Mouse (Mus musculus) myocyte (in vitro differentiated cells): ENCODE measurements around the gene Itgae. TPM values are rescaled to one million over a fixed set of nuclear protein-coding genes. Genes with fewer than 3 reads are reported as not detected.

ENCODE experiments used
- H3K27me3 ChIP-seq: one replicate; pipeline ENCODE4 v1.6.1; 2011; ENCODE audit not compliant: control insufficient read depth, insufficient read depth, insufficient read length
- H3K36me3 ChIP-seq: one replicate; pipeline ENCODE4 v1.6.1; 2011; ENCODE audit not compliant: control insufficient read depth, insufficient read depth
- H3K4me2 ChIP-seq: one replicate; pipeline ENCODE4 v1.6.1; 2011; ENCODE audit warnings: low read depth, control low read depth
- H3K4me3 ChIP-seq: one replicate; pipeline ENCODE4 v1.5.1; 2011; ENCODE audit warnings: mild to moderate bottlenecking, control low read depth, moderate library complexity
- H3K79me2 ChIP-seq: one replicate; pipeline ENCODE4 v1.6.1; 2011; ENCODE audit not compliant: control insufficient read depth, insufficient read depth
- H3ac ChIP-seq: one replicate; pipeline ENCODE4 v1.6.1; 2011; ENCODE audit not compliant: control insufficient read depth, insufficient read length
- CEBPB ChIP-seq: IDR thresholded peaks from 2 replicates; pipeline ENCODE4 v1.6.1; 2011; ENCODE audit warnings: mild to moderate bottlenecking, moderate library complexity; ENCODE audit not compliant: poor library complexity, insufficient read depth, severe bottlenecking
- E2F4 ChIP-seq: IDR thresholded peaks from one replicate; pipeline ENCODE4 v1.6.1; 2011; ENCODE audit warnings: mild to moderate bottlenecking, control low read depth, moderate library complexity; ENCODE audit not compliant: insufficient read depth
- MAX ChIP-seq: IDR thresholded peaks from one replicate; pipeline ENCODE4 v1.6.1; 2011; ENCODE audit warnings: low read depth, mild to moderate bottlenecking, control low read depth
- MYOD1 ChIP-seq, 3 experiments: IDR thresholded peaks; one replicate each; pipeline ENCODE4 v1.6.1; 2011; ENCODE audit warnings: control low read depth in 2 of 3, low read depth in 2 of 3, mild to moderate bottlenecking in 2 of 3, moderate library complexity in 1 of 3; ENCODE audit not compliant: insufficient read length in 2 of 3, control insufficient read depth in 1 of 3
- MYOG ChIP-seq, 3 experiments: IDR thresholded peaks; one replicate each; pipeline ENCODE4 v1.6.1; 2011; ENCODE audit warnings: control low read depth in 2 of 3, low read depth in 2 of 3, mild to moderate bottlenecking in 2 of 3; ENCODE audit not compliant: insufficient read length in 2 of 3, control insufficient read depth in 1 of 3, insufficient read depth in 1 of 3
- POLR2A ChIP-seq: IDR thresholded peaks from one replicate; pipeline ENCODE4 v1.6.1; 2011; ENCODE audit warnings: low read depth, mild to moderate bottlenecking, control low read depth, moderate library complexity; ENCODE audit not compliant: insufficient read length
- POLR2AphosphoS2 ChIP-seq: IDR thresholded peaks from one replicate; pipeline ENCODE4 v1.6.1; 2011; ENCODE audit warnings: low read depth, control low read depth; ENCODE audit not compliant: insufficient read length
- REST ChIP-seq: IDR thresholded peaks from one replicate; pipeline ENCODE4 v1.6.1; 2011; ENCODE audit warnings: mild to moderate bottlenecking, control low read depth, moderate library complexity; ENCODE audit not compliant: insufficient read depth, insufficient read length
- SRF ChIP-seq: IDR thresholded peaks from one replicate; pipeline ENCODE4 v1.6.1; 2011; ENCODE audit warnings: low read depth; ENCODE audit not compliant: control insufficient read depth, insufficient read length
- TCF12 ChIP-seq: IDR thresholded peaks from one replicate; pipeline ENCODE4 v1.6.1; 2011; ENCODE audit warnings: mild to moderate bottlenecking, control low read depth; ENCODE audit not compliant: poor library complexity, insufficient read depth, severe bottlenecking
- TCF3 ChIP-seq: IDR thresholded peaks from one replicate; pipeline ENCODE4 v1.6.1; 2011; ENCODE audit warnings: low read depth, control low read depth; ENCODE audit not compliant: insufficient read length
- USF1 ChIP-seq: IDR thresholded peaks from one replicate; pipeline ENCODE4 v1.6.1; 2011; ENCODE audit warnings: low read depth, mild to moderate bottlenecking, control low read depth, moderate library complexity
- polyA plus RNA-seq: library from polyadenylated mRNA; unstranded; fragments of >200 nt; fragmentation: generic; extraction: Trizol; gene quantifications from one replicate; pipeline ENCODE4 v1.2.1, GENCODE M21; 2012; ENCODE audit warnings: missing spikeins

The Itgae gene
- polyA plus RNA-seq, 1 experiment, result 0.06 TPM

DNA sequence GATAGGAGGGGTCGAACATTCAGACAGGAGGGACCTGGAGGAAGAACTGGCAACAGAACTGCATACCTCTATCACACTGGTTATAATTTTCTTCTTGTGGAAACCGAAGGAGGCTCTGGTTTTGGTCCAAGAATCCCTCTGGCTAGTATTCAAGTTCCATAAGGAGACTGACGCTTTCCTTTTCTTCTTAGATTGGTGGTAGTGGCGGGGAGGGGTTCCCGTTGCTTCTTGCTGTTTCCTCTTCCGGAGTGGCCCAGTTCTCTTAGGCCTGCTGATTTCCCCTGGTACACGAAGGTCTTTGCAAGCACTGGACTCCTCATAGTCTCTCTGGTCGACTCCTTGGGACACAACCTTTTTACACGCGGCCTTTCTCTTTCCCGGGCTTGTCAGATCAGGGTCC is 46.7 kb downstream of the Itgae start:
- Histone ChIP-seq H3K27me3 (no peaks in the 10 kb centered on the region), H3K4me2 (peak overlapping the region; percentile 68), H3ac (peak overlapping the region; percentile 21), H3K79me2 (peaks cover 45% of the 10 kb centered on the region), H3K4me3 (peak overlapping the region; percentile 60), H3K36me3 (no peaks in the 10 kb centered on the region)
- TF ChIP-seq CEBPB (no peak), POLR2AphosphoS2 (no peak), POLR2A (no peak), TCF3 (no peak), MAX (no peak), TCF12 (no peak), MYOD1 (IDR thresholded peaks at IDR 0.05; ENCODE audit: control insufficient read depth in 1 of 3, insufficient read length in 2 of 3, low read depth in 2 of 3) (no peak)

DNA sequence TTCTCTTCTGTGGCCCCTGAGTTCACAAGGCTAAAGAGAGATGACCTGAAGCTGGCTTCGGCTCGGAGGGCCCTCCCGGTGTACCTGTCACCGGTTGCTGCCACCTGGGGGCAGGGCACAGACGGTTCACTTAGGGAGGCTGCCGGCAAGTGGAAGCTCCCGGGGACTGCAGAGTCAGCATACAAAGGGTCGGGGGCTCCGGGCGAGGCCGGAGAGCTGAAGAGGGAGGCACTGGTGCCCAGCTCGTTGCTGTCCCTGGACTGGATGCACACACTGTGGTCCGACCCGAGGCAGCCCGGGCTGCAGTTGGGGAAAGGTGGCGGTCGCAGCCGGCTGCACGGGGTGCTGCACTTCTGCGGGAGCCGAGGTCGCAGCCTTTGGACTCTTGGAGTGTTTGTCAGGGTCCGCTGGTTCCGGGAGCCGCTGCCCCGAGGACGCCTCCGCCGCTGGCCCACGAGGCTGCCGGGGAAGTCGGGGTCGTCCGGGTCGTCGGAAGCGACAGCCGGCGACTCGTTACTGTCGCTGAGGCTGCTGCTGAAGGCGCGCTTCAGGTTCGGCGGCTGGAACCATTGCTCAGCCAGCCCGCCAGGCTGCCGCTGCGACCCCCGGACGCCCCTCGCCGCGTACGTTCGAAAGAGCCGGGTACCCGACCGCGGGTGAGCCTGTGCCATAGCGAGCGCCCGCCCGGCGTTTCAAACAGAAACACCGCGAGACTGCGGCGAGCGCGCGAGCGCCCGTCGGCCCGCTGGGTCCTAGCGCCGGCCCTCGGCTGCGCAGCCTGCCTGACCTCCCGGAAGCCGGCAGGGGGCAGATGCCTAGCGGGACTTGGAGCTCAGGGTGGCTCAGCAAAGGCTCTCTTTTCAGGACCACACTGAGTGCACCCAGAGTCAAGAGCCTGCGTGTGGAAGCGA is 47.5 kb downstream of the Itgae start, which contains the start of gene Haspin:
Gene Haspin (minus strand): TSS at position 704 of the 911 bp plus-strand sequence.
- H3K4me2 ChIP-seq, result peak within 1 kb of the TSS; percentile 68
- peaks cover 40% of the 10 kb centered on the region for H3K79me2 ChIP-seq
- TF ChIP-seq CEBPB, result no peak
- peak; percentile 62 for TF ChIP-seq POLR2AphosphoS2
- TF ChIP-seq TCF3, result no peak
- TF ChIP-seq MYOD1 (IDR thresholded peaks at IDR 0.05; ENCODE audit: control insufficient read depth in 1 of 3, insufficient read length in 2 of 3, low read depth in 2 of 3), result no peak
- peak; percentile 98 for TF ChIP-seq E2F4
- TF ChIP-seq REST, result no peak
- peak in 2 of 3 experiments; percentile 22 to 74 for TF ChIP-seq MYOG (IDR thresholded peaks at IDR 0.05; ENCODE audit: control insufficient read depth in 1 of 3, insufficient read depth in 1 of 3, insufficient read length in 2 of 3, low read depth in 2 of 3)
- TF ChIP-seq SRF, result peak; percentile 47
- no peak for TF ChIP-seq TCF12
- no peak for TF ChIP-seq MAX
- TF ChIP-seq USF1, result no peak
- TF ChIP-seq POLR2A, result peak; percentile 73
- no peaks in the 10 kb centered on the region for H3K27me3 ChIP-seq
- no peaks in the 10 kb centered on the region for H3K36me3 ChIP-seq
- H3K4me3 ChIP-seq, result peak within 1 kb of the TSS; percentile 60
- peak within 1 kb of the TSS; percentile 21 for H3ac ChIP-seq

DNA sequence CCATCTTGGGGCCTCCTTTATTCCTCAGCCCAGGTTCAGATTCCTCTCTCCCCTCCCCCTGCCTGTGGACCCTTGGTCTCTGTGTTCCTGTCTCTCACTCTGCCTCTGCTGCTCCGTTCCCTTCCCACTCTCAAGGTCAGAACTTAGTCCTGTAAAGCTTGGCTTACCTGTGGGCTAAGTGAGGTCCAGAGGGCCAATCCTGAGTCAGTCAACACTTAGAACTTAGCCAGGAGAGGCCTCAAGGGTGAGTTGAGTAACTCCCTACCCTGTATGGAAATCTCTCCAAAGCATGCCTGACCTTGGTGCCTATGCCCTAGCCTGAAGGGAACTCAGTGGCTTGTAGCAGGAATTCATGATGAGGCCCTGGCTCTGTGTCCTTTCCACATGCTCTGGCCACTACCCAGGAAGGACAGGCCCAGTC is 53.9 kb downstream of the Itgae start:
- no peaks in the 10 kb centered on the region for H3K79me2 ChIP-seq
- no peak overlapping the region for H3K4me2 ChIP-seq
- no peaks in the 10 kb centered on the region for H3K36me3 ChIP-seq
- TF ChIP-seq MAX (no peak), E2F4 (no peak), REST (no peak), POLR2A (no peak), CEBPB (no peak), TCF12 (no peak), TCF3 (no peak), MYOG (IDR thresholded peaks at IDR 0.05; ENCODE audit: control insufficient read depth in 1 of 3, insufficient read depth in 1 of 3, insufficient read length in 2 of 3, low read depth in 2 of 3) (no peak), POLR2AphosphoS2 (no peak), MYOD1 (IDR thresholded peaks at IDR 0.05; ENCODE audit: control insufficient read depth in 1 of 3, insufficient read length in 2 of 3, low read depth in 2 of 3) (no peak), USF1 (no peak), SRF (no peak)
- no peak overlapping the region for H3K4me3 ChIP-seq
- no peak overlapping the region for H3ac ChIP-seq
- no peaks in the 10 kb centered on the region for H3K27me3 ChIP-seq

DNA sequence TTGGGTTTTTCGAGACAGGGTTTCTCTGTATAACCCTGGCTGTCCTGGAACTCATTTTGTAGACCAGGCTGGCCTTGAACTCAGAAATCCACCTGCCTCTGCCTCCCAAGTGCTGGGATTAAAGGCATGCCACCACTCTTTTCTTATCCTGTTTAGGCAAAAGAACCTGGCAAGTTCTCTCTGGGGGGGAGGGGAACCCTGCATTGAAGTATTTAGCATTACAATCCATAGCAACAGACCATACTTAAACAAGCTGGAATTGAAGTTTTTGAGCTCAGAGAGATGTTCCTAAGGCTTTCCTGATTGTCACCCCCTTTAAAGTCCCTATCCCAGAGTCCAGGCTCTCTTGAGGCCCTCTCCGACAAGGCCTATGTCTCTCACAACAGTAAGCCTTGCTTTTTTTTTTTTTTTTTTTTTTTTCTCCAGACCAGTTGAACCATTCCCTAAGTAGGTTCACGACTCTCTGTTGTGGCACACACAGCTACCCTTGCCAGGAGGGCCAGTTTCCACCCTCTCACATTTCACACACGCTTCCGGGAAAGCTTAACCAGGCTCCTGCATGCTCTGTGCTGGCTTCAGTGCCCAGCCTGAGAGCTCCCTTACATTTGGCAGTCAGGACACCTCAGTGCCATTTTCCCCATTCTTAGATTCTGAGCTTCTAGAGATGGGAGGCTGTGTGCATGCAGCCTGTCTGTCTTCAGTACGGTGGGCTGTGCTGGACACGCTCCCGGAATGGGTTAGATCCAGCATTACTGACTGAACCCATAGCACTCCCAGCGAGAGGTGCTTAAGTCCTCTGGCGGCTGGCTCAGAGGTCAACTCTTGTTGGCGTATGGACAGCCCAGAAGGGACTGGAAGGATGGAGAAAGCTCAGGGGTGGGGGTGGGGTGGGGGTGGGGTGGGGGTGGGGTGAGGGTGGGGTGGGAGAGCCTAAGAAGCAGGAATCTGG is 55.9 kb downstream of the Itgae start:
- Histone ChIP-seq H3K36me3 (no peaks in the 10 kb centered on the region), H3K4me3 (no peak overlapping the region), H3K79me2 (no peaks in the 10 kb centered on the region), H3K4me2 (no peak overlapping the region), H3K27me3 (no peaks in the 10 kb centered on the region), H3ac (no peak overlapping the region)
- TF ChIP-seq MAX, result no peak
